Mouse (Mus musculus) adrenal gland, adult 10 weeks (tissue): Measurements from ENCODE around the gene Sike1. TPM values are rescaled to one million over a fixed set of nuclear protein-coding genes. Genes with fewer than 3 reads are reported as not detected.

Experiments
- polyA plus RNA-seq: library from polyadenylated mRNA; stranded (reverse); fragments of 350-450 nt; fragmentation: Illumina TruSeq; extraction: RNeasy Lipid Tissue Mini Kit (QIAGEN cat#74804); gene quantifications from one replicate; pipeline ENCODE4 v1.2.3, GENCODE M21; 2014; ENCODE audit warnings: low read depth, low replicate concordance

The Sike1 gene
- polyA plus RNA-seq: 47.5 TPM

GRCm38 (mm10) chr3:102995605-102996321 is at the start of gene Sike1:
Gene Sike1 (plus strand): TSS chr3:102995708.

GRCm38 (mm10) chr3:102964033-102964432 is 31.5 kb upstream of the Sike1 start, which contains the start of gene Nr1h5:
Gene Nr1h5 (minus strand): TSS chr3:102964133.

GRCm38 (mm10) chr3:103020249-103020942 is 24.9 kb downstream of the Sike1 start, which contains the start of gene Csde1:
Gene Csde1 (plus strand): TSS chr3:103020426.

Other genes starting within 250 kb of the Sike1 start
- not detected for gene Tshb, start 213.0 kb upstream of the Sike1 start, polyA plus RNA-seq
- gene Sycp1, start 59.6 kb upstream of the Sike1 start, polyA plus RNA-seq: not detected
- gene Nr1h5, start 31.6 kb upstream of the Sike1 start, polyA plus RNA-seq: not detected
- gene Csde1, start 24.7 kb downstream of the Sike1 start, polyA plus RNA-seq: 907 TPM
- 49.0 TPM for gene Nras, start 62.6 kb downstream of the Sike1 start, polyA plus RNA-seq
- 3.3 TPM for gene Ampd1, start 78.3 kb downstream of the Sike1 start, polyA plus RNA-seq
- gene Dennd2c, start 106.9 kb downstream of the Sike1 start, polyA plus RNA-seq: 2.4 TPM
- 113 TPM for gene Bcas2, start 175.9 kb downstream of the Sike1 start, polyA plus RNA-seq